Mouse (Mus musculus): ENCODE data around the gene Zfp609.

GRCm38 (mm10) chr9:65743322-65743721, 84.0 kb downstream of the Zfp609 start:
- TF ChIP-seq POLR2A (IDR thresholded peaks at IDR 0.05; ENCODE audit: insufficient read depth, low read length): no peak
- TF ChIP-seq CTCF (IDR thresholded peaks at IDR 0.05; ENCODE audit: low read depth, low read length): no peak
- TF ChIP-seq EP300 (IDR thresholded peaks at IDR 0.05; ENCODE audit: insufficient read depth, low read depth, low read length): no peak

Measured in ES-Bruce4 (cell line).